Mouse (Mus musculus): Measurements from ENCODE around the gene Guk1. TPM values are rescaled to one million over a fixed set of nuclear protein-coding genes. Genes with fewer than 3 reads are reported as not detected.

Guk1 gene
- polyA plus RNA-seq, 1 experiment, result 118 TPM

DNA sequence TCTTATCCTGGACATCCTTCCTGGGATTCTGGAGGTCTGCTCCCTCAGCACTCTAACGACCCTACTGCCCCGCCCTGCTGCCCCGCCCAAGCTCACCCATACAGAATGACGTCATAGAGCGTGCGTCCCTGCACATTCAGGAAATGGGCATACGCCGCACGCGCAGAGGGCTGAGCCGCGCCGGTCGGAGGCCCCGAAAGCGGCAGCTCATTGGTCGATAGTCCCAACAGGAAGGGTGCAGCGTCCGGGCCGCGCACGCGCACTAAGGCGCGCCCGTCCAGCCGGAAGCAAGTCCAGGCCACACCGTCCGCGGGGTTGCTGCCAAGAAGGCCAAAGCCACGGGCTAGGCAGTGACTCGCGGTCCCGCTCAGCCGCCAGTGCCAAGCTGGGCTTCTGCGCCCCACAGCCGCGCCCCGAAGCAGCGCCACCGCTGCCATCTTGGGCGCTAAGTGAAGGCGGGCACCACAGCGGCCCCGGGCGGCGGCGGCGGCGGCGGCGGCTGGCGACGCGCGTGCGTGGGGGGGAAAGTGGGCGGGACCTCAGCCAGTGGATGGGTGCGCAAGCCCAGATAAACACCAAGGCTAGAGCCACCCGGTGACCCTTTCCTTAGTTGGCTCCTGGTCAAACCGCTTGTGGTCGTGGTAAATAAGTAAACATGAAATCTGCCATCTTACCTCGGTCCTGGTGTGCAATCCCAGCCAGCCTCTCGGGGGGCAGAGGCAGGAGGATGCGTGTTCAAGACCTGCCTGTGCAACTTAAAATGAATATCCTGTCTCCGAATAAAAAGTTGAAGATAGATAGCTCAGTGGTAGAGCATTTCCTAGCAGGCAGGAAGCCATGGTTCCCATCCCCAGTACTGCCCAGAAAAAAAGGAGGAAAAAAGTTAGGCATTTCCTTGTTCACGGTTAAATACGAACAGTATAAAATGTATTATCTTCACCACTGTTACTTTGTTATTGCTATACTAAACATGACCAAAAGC is 28.5 kb downstream of the Guk1 start, which contains the start of gene Iba57:
Gene Iba57 (minus strand): TSS at position 485 of the 982 bp plus-strand sequence.
- DNase-seq (ENCODE audit: low spot score), result peak; percentile 99

DNA sequence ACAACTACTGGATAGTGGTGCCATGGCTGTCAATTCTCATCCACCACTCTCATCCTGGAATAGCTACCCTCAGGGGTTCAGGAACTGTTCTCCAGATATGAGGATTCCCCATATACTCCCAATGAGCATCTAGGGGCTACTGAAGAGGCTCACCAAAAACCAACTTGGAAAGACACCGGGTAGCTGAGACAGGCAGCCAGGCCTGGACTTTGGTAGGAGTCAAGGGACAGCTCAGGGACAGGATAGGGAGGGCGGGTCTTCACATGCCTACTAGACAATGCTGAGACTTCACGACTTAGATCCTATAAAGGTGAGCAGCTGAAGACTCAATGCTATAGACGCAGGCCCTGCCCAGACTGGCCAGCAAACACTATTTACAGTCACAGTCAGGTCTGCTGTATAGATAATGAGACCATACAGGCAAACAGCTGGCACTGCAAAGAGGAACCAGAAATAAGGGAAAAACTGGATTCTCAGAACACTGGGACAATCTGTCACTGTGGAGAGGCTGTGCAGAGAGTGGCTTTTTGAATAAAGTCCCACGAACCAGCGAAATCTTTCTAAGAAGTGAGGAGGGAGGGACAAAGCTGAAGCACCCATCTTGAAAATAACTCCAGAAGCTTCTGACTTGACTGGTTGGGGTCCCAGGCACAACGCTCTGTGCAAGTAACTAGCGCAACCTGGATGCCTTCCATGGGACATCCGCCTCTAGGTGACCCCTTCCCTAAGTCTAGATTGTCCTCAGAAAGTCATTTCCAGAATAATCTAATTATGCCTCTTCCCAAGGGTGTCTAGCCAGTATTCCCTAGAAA is 29.4 kb downstream of the Guk1 start:
- DNase-seq (ENCODE audit: low spot score), result no peak

DNA sequence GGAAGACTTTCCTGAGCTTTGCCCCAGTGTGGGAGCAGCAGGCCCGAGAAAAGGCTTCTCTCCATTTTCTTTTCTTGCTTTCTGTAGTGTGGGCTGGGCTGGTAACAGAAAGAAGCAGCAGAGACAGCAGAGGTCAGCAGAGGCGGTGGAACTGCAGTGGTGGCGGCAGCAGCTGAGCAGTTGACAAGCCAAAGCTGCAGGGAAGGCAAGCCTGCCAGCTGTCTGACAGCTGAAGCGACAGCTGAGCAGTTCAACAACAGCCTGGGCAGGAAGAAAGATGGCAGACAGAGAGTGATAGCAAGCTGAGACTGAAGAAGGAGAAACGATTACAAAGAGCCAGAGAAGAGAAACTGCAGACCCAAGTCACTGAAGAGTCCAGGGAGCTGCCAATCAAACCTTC is 30.6 kb downstream of the Guk1 start:
- DNase-seq (ENCODE audit: low spot score), result no peak

DNA sequence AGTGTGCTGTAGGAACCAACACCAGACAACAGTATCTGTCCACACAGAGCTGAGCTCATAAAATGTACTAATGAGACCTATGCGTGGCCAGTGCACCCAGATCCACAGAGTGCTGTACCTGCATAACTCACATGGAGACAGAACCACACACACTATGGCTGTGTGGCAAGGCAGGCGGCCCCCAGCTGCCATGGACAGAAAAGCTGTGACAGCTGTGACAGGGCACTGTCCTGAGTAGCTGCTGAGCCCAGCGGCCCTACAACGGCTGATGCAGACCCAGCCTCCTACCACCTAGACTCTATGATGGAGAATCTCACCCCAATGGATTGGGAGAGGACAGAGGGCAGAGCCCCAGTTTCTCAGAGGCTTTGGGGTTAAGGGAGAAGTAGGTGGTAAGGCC is 32.5 kb downstream of the Guk1 start:
- no peak for DNase-seq (ENCODE audit: low spot score)

DNA sequence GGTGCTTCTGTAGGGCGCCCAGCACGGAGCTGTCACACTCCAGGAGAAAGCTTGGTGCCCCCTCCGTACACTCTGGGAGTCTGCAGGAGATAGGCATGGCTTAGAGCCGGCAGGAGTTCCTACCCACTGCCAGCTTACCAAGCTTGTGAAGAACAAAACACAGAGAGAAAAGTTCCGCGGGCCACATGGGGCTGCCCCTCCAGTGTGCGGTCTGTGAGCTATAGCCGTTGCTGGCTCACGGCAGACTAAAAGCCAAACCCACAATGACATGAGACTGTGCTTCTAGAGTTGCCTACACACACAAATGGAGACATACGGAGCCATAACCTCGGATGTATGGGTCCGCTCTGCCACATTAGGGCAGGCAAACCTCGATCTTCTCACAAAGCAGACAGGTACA is 32.9 kb downstream of the Guk1 start:
- no peak for DNase-seq (ENCODE audit: low spot score)

DNA sequence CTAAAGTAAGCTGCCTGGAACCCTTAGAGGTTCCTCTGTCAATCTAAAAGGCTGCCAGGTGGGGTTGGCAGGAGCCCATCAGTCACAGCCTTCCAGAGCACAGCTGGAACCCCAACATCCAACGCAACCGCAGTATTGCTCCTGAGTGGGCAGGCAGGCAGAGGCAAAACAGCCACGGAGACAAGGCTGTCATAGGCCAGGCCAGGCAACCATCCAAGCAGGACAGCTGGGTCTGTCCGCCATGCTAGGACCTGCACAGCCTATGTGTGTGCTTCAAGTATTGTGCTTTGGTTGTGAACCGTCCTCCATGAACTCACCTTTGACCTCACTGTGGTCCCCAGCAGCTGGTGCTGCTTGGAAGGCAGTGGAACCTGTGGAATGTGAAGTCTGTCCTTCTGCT is 36.1 kb downstream of the Guk1 start:
- DNase-seq (ENCODE audit: low spot score), result no peak

DNA sequence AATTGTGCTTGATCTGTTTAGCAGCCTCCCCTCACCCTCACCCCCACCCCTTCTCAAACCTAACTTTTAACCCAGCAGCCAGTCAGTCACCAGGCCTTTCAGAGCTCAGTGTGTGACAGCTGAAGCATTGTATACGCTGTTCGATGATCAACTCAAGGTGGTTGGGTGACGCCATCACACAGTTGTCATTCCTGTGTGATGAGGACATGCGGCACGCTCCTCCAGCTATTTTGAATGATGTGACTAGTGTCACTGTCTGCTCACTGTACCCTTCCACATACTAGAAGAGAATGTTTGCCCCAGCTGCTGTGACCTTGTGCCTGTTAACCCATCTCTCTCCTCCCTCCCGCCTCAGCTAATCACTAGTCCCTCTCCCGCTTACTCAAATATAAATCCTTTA is 37.8 kb downstream of the Guk1 start:
- DNase-seq (ENCODE audit: low spot score), result no peak

DNA sequence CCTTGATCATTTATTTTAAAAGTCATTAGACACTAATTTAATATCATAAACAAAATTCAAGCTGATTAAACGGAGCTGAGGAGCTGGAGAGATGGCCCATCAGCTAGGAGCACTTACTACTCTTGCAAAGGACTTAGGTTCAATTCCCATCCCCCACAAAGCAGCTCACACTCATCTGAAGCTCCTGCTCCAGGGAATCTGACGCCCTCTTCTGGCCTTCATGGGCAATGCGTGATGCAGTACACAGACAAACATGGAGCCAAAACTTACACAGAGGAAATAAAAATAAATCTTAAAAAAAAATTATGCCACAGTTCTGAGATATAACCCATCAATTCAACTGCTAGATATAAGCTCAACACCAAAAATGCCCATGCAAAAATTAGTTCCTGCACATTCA is 40.3 kb downstream of the Guk1 start:
- DNase-seq (ENCODE audit: low spot score), result no peak

DNA sequence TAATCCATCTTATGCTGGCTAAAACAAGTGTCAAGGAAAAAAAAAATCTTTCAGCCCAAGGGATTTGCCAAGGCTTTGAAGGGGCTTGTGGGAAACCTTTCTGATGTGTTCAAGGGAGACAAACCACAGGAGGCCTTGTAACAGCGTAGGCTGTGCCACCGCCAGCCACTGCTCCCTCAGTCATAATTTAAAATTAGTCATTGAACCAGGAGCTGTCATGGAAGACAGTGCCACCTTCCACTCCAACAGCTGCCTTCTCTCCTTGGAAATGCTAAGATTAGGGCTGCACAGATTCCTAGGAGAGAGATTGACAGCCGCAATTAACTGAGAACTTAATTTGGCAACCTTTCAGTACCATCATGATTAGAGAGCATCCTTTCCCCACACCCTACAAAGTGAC is 42.7 kb downstream of the Guk1 start:
- DNase-seq (ENCODE audit: low spot score), result no peak

- no peak for DNase-seq (ENCODE audit: low spot score)
These were observed 49.0 kb downstream of the Guk1 start for GRCm38 (mm10) chr11:59142962-59143361.

DNA sequence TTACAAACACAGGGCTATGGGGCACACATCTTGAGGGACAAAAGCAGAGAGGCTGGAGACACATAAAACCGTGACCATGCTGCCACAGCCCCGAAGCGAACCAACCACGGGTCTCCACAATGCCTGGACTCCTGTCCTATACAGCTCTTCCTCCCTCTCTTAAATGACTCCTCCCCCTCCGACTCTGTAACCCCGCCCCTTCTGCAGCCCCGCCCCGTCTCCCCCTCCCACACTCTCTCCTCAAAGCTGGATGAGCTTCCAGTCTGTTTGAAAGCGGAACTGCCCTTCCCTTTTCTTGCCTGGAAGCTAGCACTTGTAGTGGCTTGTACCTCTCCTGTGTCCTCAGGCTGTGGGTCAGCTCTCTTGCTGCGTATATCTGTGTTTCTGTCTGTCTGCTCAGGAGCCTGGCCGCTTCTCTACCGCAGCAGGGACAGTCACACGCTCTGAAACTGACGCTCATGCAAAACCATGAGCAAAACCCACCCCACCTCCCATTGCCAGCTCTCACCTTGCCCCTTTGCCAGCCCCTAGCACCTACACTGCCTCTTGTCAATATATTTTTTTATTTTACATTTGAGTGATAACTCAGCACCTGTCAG is 50.1 kb downstream of the Guk1 start:
- no peak for DNase-seq (ENCODE audit: low spot score)

GRCm38 (mm10) chr11:59138537-59139486 is 53.2 kb downstream of the Guk1 start:
- no peak for DNase-seq (ENCODE audit: low spot score)

DNA sequence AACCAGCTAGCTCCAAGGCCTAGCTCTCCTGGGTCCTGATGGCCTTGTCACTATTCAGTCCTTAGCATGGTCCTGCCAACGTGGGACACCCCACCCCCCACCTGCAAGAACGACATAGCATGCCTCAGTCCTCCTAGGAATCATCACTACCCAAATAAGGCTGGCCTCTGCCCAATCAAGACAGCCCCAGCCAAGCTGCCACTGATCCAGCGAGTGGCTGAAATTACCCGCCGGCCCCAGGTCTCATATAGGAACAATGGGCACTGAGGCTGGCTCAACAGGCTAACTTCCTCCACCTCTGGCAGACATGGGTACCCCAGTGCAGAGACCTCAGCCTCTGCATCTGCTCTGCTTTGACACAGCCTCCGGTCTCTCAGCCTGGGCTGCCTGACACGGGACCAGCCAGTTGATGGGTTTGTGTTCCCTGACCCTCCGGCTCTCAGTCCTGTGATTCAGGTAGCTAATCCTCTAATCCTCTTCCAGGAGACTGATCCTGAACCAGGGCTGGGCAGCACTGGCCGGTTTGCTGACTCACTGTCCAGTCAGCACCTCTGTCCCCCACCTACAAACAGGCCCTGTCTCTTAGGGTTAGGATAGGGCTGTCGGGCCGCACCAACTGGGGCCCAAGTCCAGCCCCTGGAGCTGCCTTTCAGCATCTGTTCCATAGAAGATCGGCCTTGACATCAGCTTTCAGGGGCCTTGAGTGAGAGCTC is 54.9 kb downstream of the Guk1 start:
- no peak for DNase-seq (ENCODE audit: low spot score)

DNA sequence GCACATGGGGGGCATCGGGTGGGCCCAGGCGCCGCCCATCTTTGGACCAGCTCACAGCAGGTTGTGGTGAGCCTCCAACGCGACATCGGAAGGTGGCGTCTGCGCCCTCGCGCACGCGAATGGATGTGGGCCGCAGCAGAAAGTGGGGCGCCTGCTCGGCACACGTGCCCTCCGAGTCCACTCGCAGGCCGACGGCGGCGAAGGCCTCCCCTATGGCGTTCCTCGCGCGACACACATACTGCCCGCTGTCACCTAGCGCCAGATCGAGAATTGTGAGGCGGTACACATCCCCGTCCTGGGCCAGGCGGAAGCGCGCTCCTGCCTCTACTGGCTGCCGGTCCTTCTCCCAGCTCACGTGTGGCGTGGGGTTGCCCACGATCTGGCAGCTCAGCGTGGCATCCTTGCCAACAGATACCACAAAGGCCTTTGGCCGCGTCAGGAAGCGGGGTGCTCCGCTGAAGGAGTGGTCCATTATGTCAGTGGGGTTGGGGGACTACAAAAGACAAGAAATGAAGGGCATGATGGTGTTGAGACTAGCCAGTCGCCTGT is 56.0 kb downstream of the Guk1 start, which contains the start of gene Obscn:
Gene Obscn (minus strand): TSS at position 499 of the 549 bp plus-strand sequence.
- no peak for DNase-seq (ENCODE audit: low spot score)

DNA sequence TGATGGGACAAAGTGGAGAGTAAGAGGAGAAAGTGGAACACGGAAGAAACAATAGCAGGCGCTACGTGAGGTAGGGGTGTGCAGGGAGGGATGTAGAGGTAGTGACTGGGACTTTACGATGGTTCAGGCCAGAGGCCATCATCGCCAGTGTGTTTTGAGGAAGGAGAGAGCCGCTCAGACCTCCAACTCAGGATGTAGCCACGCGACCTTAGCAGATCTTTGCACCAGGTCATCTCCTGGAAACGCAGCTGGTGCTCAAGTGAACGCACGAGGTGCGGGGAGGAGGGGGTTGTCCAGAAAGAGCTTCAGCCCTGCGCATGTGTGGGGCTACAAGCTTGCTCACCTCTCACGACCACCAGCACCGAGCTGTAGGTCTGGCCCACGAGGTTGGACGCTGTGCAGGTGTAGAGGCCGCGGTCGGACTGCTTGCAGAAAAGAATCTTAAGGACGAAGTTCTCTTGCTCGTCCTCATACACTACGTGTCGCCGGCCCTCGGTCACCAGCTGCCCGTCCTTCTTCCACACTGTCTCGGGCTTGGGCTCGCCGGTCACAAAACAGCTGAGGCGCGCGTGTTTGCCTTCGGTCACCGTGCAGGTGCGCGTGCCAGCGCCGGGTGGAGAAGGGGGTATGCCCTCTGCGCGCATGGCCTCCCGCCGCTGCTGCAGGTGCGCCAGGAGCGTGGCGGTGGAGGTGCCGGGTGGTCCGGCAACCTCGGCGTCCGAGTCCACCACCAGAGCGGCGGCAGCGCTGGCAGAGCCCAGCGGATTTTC is 56.8 kb downstream of the Guk1 start:
- no peak for DNase-seq (ENCODE audit: low spot score)

DNA sequence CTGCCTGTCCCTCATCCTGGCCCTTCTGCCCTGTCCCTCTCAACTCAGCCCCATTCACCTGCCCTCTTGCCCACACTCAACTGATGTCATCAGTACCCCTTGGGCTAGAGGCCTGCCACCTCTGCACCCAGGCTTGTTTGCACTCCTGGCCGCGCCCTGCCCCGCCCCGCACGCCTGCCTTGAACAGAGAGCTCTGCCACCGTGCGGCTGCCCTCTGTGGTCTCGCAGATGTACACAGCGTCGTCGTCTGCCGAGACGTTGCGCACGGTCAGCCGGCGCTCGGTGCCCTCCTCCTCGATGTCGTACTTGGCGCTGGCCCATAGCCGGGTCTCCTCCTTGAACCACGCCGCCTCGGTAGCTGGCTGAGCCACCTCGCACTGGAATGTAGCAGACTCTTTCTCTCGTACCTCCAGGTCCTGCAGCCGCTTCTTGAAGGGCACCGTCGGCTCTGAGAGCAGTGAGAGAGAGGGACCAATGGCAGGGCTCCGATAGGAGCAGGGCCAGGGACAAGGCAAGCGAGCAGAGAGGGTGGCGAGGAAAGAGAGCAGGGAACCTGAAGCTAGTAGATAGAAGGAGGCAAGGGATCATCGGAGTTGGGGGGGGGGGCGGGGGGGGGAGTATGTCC is 57.5 kb downstream of the Guk1 start:
- no peak for DNase-seq (ENCODE audit: low spot score)

Data from urinary bladder, adult 2 months (tissue).